Mouse (Mus musculus) lung, embryonic 16.5 days (tissue): ENCODE measurements around the gene Asic1. TPM values are rescaled to one million over a fixed set of nuclear protein-coding genes. Genes with fewer than 3 reads are reported as not detected.
A peak's percentile ranks its signal among the peaks of the same experiment; 100 is the strongest.

ENCODE experiments used
- ATAC-seq: fragments of 200-750 bp; cut with Nextera tagmentation; 2 replicates; pipeline ENCODE4 v1.8.0; 2017; ENCODE audit warnings: low read depth, mild to moderate bottlenecking, moderate library complexity
- H3K27ac ChIP-seq: fragments of 300-500 bp; sonication (generic); 2 replicates; pipeline ENCODE4 v1.5.1; 2014; ENCODE audit warnings: mild to moderate bottlenecking, control low read depth, low read length
- H3K27me3 ChIP-seq: fragments of 300-500 bp; sonication (generic); 2 replicates; pipeline ENCODE4 v1.6.1; 2014; ENCODE audit warnings: low read depth, low read length, mixed read lengths; ENCODE audit not compliant: control insufficient read depth, insufficient read depth
- H3K36me3 ChIP-seq: fragments of 300-500 bp; sonication (generic); 2 replicates; pipeline ENCODE4 v1.6.1; 2014; ENCODE audit warnings: low read length; ENCODE audit not compliant: control insufficient read depth, insufficient read depth
- H3K4me1 ChIP-seq: fragments of 300-500 bp; sonication (generic); replicated peaks from 2 replicates; pipeline ENCODE4 v1.6.1; 2014; ENCODE audit warnings: low read length, mixed read lengths; ENCODE audit not compliant: control insufficient read depth, insufficient read depth
- H3K4me2 ChIP-seq: fragments of 300-500 bp; sonication (generic); 2 replicates; pipeline ENCODE4 v1.6.1; 2014; ENCODE audit warnings: low read depth, low read length, control low read depth
- H3K4me3 ChIP-seq: fragments of 300-500 bp; sonication (generic); 2 replicates; pipeline ENCODE4 v1.5.1; 2014; ENCODE audit warnings: mild to moderate bottlenecking, low read length, control low read depth
- H3K9ac ChIP-seq: fragments of 300-500 bp; sonication (generic); 2 replicates; pipeline ENCODE4 v1.6.1; 2014; ENCODE audit warnings: low read length, control low read depth
- H3K9me3 ChIP-seq: fragments of 300-500 bp; sonication (generic); 2 replicates; pipeline ENCODE4 v1.6.1; 2016; ENCODE audit warnings: low read length; ENCODE audit not compliant: control insufficient read depth
- WGBS: fragments of 180-500 bp; shearing (Covaris S2); extraction: QIAGEN DNeasy Blood & Tissue Kit; methylation state at CpG from one replicate; pipeline ENCODE4 v1.1.7; 2014; 5-methylcytosine and 5-hydroxymethylcytosine counted together
- polyA plus RNA-seq: library from polyadenylated mRNA; unstranded; fragments of >200 nt; fragmentation: Nextera tagmentation; extraction: Ambion mirVana; gene quantifications from 2 replicates; pipeline ENCODE4 v1.2.1, GENCODE M21; 2015

Asic1 gene
- polyA plus RNA-seq, 1 experiment from 2014 or later, result 1.6 TPM

GRCm38 (mm10) chr15:99703104-99703503, 32.9 kb downstream of the Asic1 start:
- Histone ChIP-seq H3K36me3 (peaks cover 24% of the 10 kb centered on the region), H3K4me2 (peak overlapping the region; percentile 62), H3K4me3 (peak overlapping the region; percentile 86), H3K27ac (peak overlapping the region; percentile 97), H3K9ac (peak overlapping the region; percentile 98), H3K27me3 (no peaks in the 10 kb centered on the region; the same call in 1 of the 2 replicates), H3K9me3 (no peaks in the 10 kb centered on the region), H3K4me1 (peaks cover 24% of the 10 kb centered on the region)
- no peak for ATAC-seq
- 63% methylated on average over 9 of the region's 9 CpGs for WGBS

GRCm38 (mm10) chr15:99703676-99704040, 33.5 kb downstream of the Asic1 start:
- Histone ChIP-seq H3K4me1 (peaks cover 24% of the 10 kb centered on the region), H3K36me3 (peaks cover 26% of the 10 kb centered on the region), H3K4me3 (no peak overlapping the region), H3K27me3 (no peaks in the 10 kb centered on the region; the same call in 1 of the 2 replicates), H3K27ac (peak overlapping the region; percentile 97), H3K9me3 (no peaks in the 10 kb centered on the region), H3K9ac (no peak overlapping the region; the same call in 1 of the 2 replicates), H3K4me2 (no peak overlapping the region)
- WGBS, result 74% methylated on average over 5 of the region's 5 CpGs
- no peak for ATAC-seq

GRCm38 (mm10) chr15:99704041-99704681, 34.0 kb downstream of the Asic1 start:
- Histone ChIP-seq H3K9me3 (no peaks in the 10 kb centered on the region), H3K4me1 (peaks cover 24% of the 10 kb centered on the region), H3K27ac (peak overlapping the region; percentile 58), H3K4me2 (0 out of 2 replicates have a peak overlapping the region, but pooled peaks have one; percentile 4), H3K36me3 (peaks cover 31% of the 10 kb centered on the region), H3K9ac (no peak overlapping the region; the same call in 1 of the 2 replicates), H3K4me3 (no peak overlapping the region), H3K27me3 (no peaks in the 10 kb centered on the region; the same call in 1 of the 2 replicates)
- no peak for ATAC-seq
- 50% methylated on average over 23 of the region's 23 CpGs for WGBS

GRCm38 (mm10) chr15:99704881-99705280, 34.7 kb downstream of the Asic1 start:
- H3K9me3 ChIP-seq, result no peaks in the 10 kb centered on the region
- peaks cover 37% of the 10 kb centered on the region for H3K36me3 ChIP-seq
- WGBS, result 70% methylated on average over 7 of the region's 7 CpGs
- no peak overlapping the region for H3K4me3 ChIP-seq
- peaks cover 24% of the 10 kb centered on the region for H3K4me1 ChIP-seq
- no peaks in the 10 kb centered on the region for H3K27me3 ChIP-seq
- no peak overlapping the region for H3K4me2 ChIP-seq
- no peak for ATAC-seq
- peak overlapping the region; percentile 58 for H3K27ac ChIP-seq
- no peak overlapping the region for H3K9ac ChIP-seq

GRCm38 (mm10) chr15:99705440-99706048, 35.4 kb downstream of the Asic1 start, which contains the start of gene Gm17349:
Gene Gm17349, minus strand, starts transcription at chr15:99705490.
- Histone ChIP-seq H3K9ac (no peak within 1 kb of the TSS), H3K36me3 (peaks cover 42% of the 10 kb centered on the region)
- no peak for ATAC-seq

GRCm38 (mm10) chr15:99708176-99708575, 38.0 kb downstream of the Asic1 start:
- peaks cover 63% of the 10 kb centered on the region for H3K36me3 ChIP-seq
- no peak overlapping the region for H3K4me3 ChIP-seq
- H3K27ac ChIP-seq, result no peak overlapping the region
- H3K9me3 ChIP-seq, result no peaks in the 10 kb centered on the region
- H3K27me3 ChIP-seq, result no peaks in the 10 kb centered on the region
- ATAC-seq, result no peak
- H3K9ac ChIP-seq, result no peak overlapping the region
- 92% methylated on average over 13 of the region's 13 CpGs for WGBS
- no peak overlapping the region for H3K4me2 ChIP-seq
- H3K4me1 ChIP-seq, result peaks cover 8% of the 10 kb centered on the region

More at GRCm38 (mm10) chr15:99705440-99706048, 35.4 kb downstream of the Asic1 start, which contains the start of gene Gm17349:
- H3K9me3 ChIP-seq, result no peaks in the 10 kb centered on the region
- H3K4me1 ChIP-seq, result peaks cover 24% of the 10 kb centered on the region
- H3K4me3 ChIP-seq, result no peak within 1 kb of the TSS
- WGBS, result 65% methylated on average over 11 of the region's 11 CpGs
- 0 out of 2 replicates have a peak within 1 kb of the TSS, but pooled peaks have one; percentile 4 for H3K4me2 ChIP-seq
- H3K27ac ChIP-seq, result peak within 1 kb of the TSS; percentile 58
- no peaks in the 10 kb centered on the region for H3K27me3 ChIP-seq

DNA sequence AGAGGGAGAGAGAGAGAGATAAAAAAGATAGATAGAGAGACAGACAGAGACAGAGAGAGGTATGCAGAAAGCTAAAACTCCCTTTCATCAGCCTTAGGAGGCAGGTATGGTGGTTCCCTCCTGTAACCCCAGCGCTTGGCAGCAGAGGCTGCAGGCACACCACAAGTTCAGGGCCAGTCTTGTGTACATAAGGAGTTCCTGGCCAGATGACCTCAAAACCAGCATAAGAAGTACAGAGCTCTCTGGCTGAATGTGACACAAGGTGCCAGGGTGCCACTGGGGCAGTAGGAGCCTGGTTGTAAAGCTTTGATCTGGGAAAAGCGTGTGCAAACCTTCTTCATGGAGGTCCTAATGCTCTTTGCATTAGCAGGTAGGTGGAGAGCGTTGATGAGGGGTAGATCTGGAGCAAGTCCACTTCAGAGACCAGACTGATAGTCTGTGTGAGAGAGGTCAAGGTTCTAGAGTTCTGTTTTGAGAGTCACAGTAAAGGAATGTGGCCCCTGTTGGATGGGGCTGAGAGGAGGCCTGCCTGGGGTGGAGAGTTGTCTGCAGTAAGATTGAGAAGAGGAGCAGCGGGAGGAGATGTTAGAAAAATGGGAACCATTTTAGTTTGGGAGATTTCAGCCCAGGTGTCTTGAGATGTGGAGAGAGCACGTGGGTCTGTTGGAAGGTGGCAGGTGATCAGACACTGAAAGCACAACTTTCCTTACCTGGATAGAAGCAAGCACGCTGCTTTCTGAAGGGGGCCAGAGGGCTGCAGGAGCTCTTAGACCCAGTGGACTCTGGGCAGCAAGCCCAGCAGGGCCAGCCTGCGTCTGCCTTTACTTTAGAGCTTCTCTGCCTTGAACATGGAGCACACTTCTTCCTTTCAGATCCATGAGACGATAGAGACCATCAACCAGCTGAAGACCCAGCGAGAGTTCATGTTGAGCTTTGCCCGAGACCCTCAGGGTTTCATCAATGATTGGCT, 40.3 kb downstream of the Asic1 start:
- Histone ChIP-seq H3K9ac (no peak overlapping the region), H3K4me3 (no peak overlapping the region), H3K27ac (no peak overlapping the region), H3K4me1 (no peaks in the 10 kb centered on the region), H3K4me2 (no peak overlapping the region), H3K27me3 (no peaks in the 10 kb centered on the region), H3K9me3 (no peaks in the 10 kb centered on the region), H3K36me3 (peaks cover 64% of the 10 kb centered on the region)
- ATAC-seq, result no peak
- 85% methylated on average over 10 of the region's 10 CpGs for WGBS

- ATAC-seq, result no peak
- H3K36me3 ChIP-seq, result peaks cover 59% of the 10 kb centered on the region
- H3K9ac ChIP-seq, result no peak overlapping the region
- 49% methylated on average over 3 of the region's 3 CpGs for WGBS
- H3K4me3 ChIP-seq, result no peak overlapping the region
- H3K9me3 ChIP-seq, result no peaks in the 10 kb centered on the region
- no peak overlapping the region for H3K27ac ChIP-seq
- H3K4me1 ChIP-seq, result no peaks in the 10 kb centered on the region
- no peaks in the 10 kb centered on the region for H3K27me3 ChIP-seq
- H3K4me2 ChIP-seq, result no peak overlapping the region
Measured at GRCm38 (mm10) chr15:99711491-99711890, 41.3 kb downstream of the Asic1 start.
